Mouse (Mus musculus): ENCODE measurements around the gene Fbxo6.
"Not testable (repeated sequence)": the region's sequence is repeated elsewhere in the genome, so short reads cannot be mapped to it uniquely, and the experiment has no call there.

The Fbxo6 gene

GRCm38 (mm10) chr4:148128672-148129071, 23.3 kb downstream of the Fbxo6 start:
- DNase-seq (ENCODE audit: extremely low read depth, low read depth, low spot score) = no peak

- DNase-seq (ENCODE audit: extremely low read depth, low read depth, low spot score) = no peak
These were observed 23.7 kb downstream of the Fbxo6 start for GRCm38 (mm10) chr4:148128241-148128640.

GRCm38 (mm10) chr4:148122694-148123066, 29.3 kb downstream of the Fbxo6 start:
- DNase-seq (ENCODE audit: extremely low read depth, low read depth, low spot score) = no peak

GRCm38 (mm10) chr4:148121982-148122693, 29.8 kb downstream of the Fbxo6 start:
- DNase-seq (ENCODE audit: extremely low read depth, low read depth, low spot score) = no peak

GRCm38 (mm10) chr4:148121362-148121761, 30.6 kb downstream of the Fbxo6 start:
- no peak for DNase-seq (ENCODE audit: extremely low read depth, low read depth, low spot score)

GRCm38 (mm10) chr4:148120555-148120954, 31.4 kb downstream of the Fbxo6 start:
- no peak for DNase-seq (ENCODE audit: extremely low read depth, low read depth, low spot score)

- DNase-seq (ENCODE audit: extremely low read depth, low read depth, low spot score) = not testable (repeated sequence)
These were observed 32.4 kb downstream of the Fbxo6 start for GRCm38 (mm10) chr4:148119578-148119977.

GRCm38 (mm10) chr4:148117392-148117791, 34.5 kb downstream of the Fbxo6 start:
- DNase-seq (ENCODE audit: extremely low read depth, low read depth, low spot score) = no peak

- no peak for DNase-seq (ENCODE audit: extremely low read depth, low read depth, low spot score)
These were observed 35.3 kb downstream of the Fbxo6 start for GRCm38 (mm10) chr4:148116657-148117056.

- DNase-seq (ENCODE audit: extremely low read depth, low read depth, low spot score) = no peak
These were observed 36.5 kb downstream of the Fbxo6 start for GRCm38 (mm10) chr4:148115467-148115866.

GRCm38 (mm10) chr4:148114758-148115391, 37.1 kb downstream of the Fbxo6 start:
- no peak for DNase-seq (ENCODE audit: extremely low read depth, low read depth, low spot score)

GRCm38 (mm10) chr4:148112519-148112918, 39.4 kb downstream of the Fbxo6 start:
- DNase-seq (ENCODE audit: extremely low read depth, low read depth, low spot score) = no peak

- no peak for DNase-seq (ENCODE audit: extremely low read depth, low read depth, low spot score)
These were observed 42.7 kb downstream of the Fbxo6 start for GRCm38 (mm10) chr4:148109215-148109614.

GRCm38 (mm10) chr4:148108565-148109100, 43.3 kb downstream of the Fbxo6 start:
- DNase-seq (ENCODE audit: extremely low read depth, low read depth, low spot score) = no peak

- DNase-seq (ENCODE audit: extremely low read depth, low read depth, low spot score) = no peak
These were observed 44.2 kb downstream of the Fbxo6 start for GRCm38 (mm10) chr4:148107621-148108291.

GRCm38 (mm10) chr4:148104146-148104545, 47.8 kb downstream of the Fbxo6 start:
- no peak for DNase-seq (ENCODE audit: extremely low read depth, low read depth, low spot score)

- DNase-seq (ENCODE audit: extremely low read depth, low read depth, low spot score) = no peak
These were observed 50.0 kb downstream of the Fbxo6 start for GRCm38 (mm10) chr4:148101801-148102527.

GRCm38 (mm10) chr4:148098666-148099065, 53.3 kb downstream of the Fbxo6 start:
- no peak for DNase-seq (ENCODE audit: extremely low read depth, low read depth, low spot score)

- no peak for DNase-seq (ENCODE audit: extremely low read depth, low read depth, low spot score)
These were observed 54.0 kb downstream of the Fbxo6 start for GRCm38 (mm10) chr4:148097936-148098335.

Measured in fat pad, adult 2 months (tissue).